Mouse (Mus musculus) 3134 (cell line): ENCODE results near the gene C3.
A peak's percentile ranks its signal among the peaks of the same experiment; 100 is the strongest.

Source experiments
- DNase-seq: peaks from one replicate; pipeline ENCODE4 v3.0.0-alpha.2; 2011; ENCODE audit warnings: low spot score; ENCODE audit not compliant: insufficient read length; ENCODE audit errors: extremely low read depth

Gene C3

DNA sequence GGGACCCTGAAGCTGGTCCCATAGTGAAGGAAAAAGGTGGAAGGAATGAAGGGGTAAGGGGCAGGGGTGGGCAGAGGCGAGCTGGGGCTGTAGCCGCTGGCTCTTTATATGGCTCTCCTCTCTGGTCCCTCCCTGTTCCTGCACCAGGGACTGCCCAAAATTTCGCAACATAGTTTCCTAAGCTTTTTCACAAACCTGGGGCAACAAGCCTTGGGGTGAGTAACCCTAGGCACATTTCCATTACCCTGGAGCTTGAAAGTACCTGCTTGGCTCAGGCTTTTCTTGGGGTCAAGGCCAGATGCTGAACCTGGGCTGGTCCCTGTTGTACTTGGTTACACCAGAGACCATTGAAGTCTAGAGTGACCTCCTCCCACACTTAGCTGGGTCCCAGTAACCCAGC, at the start of gene C3:
Gene C3 (minus strand): TSS at position 123 of the 400 bp plus-strand sequence.
- DNase-seq = peak; percentile 49

DNA sequence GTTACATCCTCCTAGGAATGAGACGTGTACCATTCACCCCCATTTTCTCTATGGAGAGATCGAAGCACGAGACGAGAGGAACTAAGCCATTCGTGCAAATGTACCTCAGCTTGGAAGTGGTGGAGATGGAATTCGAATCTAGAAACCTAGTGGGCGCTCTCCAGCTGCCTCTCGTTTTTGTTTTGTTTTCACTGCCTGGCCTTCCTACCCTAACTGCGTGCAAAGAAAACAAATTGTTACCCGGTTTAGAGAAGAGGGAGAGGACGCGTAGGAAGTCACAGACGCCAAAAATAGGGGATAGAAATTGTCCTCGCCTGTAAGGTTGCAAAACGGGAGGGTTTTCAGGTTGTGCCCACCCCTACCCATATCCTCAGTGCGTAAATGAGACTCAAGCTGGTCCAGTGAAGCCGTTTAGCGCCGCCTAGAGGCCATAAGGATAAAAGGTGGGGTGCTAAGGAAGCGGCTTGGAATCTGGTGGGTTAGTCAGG, 48.7 kb upstream of the C3 start:
- DNase-seq = peak; percentile 72

DNA sequence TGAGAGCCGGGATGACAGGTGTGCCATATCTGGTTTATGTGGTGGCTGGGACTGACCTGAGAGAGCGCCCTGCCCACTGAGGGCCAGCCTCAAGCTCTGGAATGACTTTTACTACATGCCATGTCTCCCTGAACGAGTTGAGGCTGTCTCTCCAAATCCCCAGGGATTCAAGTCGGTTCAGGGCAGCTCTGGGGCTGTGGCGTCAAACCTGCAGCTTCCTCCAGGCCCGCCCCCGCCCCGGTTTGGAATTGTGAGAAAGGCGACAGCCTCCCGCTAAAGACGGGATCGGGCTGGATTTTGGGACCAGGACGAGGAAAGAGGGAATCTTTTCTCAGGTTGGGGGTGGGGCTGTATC, 48.0 kb upstream of the C3 start:
- DNase-seq = peak; percentile 64

DNA sequence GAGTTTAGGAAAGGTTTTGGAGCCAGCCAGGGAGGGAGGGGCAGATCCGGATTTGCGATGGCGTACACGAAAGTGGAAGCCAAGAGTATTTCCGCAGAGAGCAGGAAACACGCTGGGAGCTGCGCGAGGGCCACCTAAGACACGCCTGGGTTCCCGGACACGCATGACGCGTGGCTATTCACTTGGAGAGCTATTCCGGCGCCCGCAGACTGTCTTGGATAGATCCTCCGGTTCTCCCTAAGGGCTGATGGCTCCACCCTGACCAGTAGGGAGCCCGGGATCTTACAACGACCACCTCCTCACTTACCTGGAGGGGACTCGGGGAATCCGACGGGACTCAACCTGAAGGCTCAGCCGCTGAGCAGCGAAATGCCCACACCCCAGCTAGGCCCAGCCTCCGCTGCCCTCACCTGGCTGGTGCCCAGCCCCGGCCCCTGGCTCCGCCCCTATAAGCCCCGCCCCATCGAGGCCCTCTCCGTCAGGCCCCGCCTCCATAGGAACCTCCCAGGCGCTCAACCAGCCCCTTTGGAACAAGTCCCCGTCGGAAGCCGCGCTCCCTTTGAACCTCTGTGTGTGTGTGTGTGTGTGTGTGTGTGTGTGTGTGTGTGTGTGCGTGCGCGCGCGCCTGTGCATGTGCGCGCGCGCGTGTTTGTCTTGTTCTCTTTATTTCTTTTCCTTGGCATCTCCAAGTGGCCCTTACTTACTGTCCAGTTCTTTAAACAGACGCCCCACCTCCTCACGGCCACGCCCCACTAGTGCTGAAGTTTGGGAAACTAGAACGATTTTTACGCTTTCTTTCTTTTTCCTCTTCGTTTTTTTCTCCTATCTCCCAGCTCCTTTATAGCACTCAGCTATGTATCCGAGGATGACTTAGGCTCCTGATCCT, 47.4 kb upstream of the C3 start:
- DNase-seq = peak; percentile 93

GRCm38 (mm10) chr17:57274686-57275085, 46.8 kb upstream of the C3 start:
- DNase-seq = no peak

- no peak for DNase-seq
Measured at GRCm38 (mm10) chr17:57273846-57274245, 45.9 kb upstream of the C3 start.

GRCm38 (mm10) chr17:57271301-57271700, 43.4 kb upstream of the C3 start:
- DNase-seq = no peak

GRCm38 (mm10) chr17:57267556-57268126, 39.7 kb upstream of the C3 start:
- peak; percentile 61 for DNase-seq

DNA sequence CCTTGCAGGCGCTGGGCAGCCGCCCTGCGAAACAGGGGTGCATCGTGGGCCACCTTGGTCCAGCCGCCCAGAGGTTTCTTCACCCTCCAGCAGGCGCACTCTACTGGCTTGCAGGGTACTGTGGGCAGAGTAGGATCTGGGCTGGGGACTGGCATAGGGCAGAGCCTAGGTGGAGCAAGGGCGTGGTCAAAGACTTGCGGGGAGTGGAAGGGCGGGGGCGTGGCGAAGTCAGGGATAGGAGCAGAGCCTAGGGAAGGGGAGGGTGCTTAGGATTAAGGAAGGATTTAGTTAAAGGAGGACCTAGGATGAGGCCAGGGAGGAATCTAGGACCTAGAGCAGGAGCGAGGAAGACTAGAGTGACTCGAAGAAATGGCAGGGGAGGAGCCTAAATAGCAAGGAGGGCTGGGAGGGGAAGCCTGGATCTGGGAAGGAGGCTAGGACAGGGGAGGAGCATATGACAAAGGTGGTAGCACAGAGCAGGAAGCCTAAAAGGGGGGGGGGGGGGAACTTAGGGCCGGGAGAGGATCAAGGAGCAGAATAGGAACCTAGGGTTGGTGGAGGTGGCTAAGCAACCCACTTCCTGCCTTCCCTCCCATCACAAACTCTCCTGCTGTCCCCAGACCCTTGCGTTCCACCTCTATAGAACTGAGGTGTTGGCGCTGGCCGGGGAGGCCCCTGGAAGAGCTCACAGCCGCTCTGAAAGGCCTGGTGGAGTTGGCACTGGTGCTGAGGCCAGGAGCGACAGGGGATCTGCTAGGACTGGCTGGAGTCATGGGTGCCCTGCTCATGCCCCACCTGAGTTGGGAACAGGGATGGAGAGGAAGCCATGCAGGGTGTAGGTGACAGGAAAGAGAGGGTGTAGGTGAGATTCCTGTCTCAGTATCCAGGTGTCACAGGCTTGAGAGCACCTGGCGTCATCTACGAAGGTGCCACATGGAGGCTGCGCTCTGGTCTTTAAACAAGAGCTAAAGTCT, 37.3 kb upstream of the C3 start:
- peak; percentile 82 for DNase-seq

DNA sequence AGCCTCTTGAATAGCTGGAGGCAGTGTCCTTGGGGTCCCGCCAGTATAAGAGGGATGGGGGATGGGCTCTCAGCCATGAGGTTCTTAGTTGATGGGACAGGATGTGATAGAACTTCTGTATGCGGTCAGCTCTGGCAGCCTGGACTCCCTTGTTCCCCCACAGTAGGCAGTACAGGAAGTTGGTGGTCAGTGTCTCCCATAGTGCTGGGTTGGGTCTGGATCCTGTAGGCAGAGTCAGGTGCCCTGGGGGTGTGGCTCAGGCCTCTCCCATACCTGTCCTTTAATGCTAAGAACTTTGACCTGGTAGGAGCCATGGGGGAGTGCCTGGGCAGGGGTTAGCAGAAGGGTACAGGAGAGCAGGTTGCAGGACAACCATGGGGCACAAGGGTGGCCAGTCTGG, 36.2 kb upstream of the C3 start:
- DNase-seq = no peak

- DNase-seq = no peak
Measured at GRCm38 (mm10) chr17:57262901-57263550, 35.1 kb upstream of the C3 start.

DNA sequence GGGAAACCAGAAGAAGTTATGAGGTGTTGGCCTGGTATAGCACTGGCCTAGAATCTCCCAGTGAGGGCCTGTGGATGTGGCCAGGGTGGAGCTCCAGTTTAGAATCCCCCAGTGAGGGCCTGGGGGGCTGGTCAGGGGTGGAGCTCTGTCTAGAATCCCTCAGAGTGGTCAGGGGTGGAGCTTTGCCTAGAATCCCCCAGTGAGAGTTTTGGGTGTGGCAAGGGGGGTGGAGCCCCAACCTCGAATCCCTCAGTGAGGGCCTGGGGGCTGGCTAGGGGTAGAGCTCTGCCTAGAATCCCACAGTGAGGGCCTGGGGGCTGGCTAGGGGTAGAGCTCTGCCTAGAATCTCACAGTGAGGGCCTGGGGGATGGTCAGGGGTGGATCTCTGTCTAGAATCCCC, 33.9 kb upstream of the C3 start:
- no peak for DNase-seq

- DNase-seq = no peak
Measured at GRCm38 (mm10) chr17:57261286-57261685, 33.4 kb upstream of the C3 start.

GRCm38 (mm10) chr17:57260351-57260750, 32.4 kb upstream of the C3 start:
- DNase-seq = no peak

GRCm38 (mm10) chr17:57259742-57260141, 31.8 kb upstream of the C3 start:
- no peak for DNase-seq

DNA sequence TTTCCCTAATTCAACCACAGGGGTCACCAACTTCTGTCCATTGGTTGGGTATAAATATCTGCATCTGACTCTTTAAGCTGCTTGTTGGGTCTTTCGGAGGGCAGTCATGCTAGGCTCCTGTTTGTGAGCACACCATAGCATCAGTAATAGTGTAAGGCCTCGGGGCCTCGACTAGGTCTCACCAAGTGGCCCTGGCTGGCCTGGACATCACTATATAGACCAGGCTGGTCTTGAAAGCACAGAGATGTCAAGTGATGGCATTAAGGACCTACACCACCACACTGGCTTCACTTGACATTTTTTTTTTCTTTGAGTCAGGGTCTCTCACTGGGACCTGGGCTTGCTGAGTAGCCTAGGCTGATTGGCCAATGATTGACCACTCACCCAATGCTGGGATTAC, 30.3 kb upstream of the C3 start:
- no peak for DNase-seq

DNA sequence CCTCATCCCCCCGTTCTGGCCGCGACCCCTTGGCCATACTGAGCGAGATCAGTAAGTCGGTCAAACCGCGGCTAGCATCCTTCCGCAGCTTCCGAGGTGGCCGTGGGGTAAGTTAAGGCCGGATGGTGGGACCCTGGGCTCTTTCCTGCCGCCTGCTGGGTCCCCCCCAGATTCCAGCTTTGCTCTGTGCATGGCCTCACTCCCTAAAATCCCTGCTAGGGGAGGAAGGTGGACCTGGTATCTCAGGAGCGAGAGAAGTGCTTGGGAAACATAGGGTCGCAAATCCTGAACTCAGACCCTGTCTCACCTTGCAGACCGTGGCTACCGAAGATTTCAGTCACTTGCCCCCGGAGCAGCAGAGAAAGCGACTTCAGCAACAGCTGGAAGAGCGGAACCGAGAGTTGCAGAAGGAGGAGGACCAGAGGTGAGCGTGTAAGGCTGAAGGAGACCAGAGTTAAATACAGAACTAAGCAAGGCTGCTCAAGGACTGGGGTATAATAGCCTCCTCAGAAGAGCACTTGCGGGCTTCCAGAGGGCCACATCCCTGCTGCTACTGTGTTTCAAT, 29.1 kb upstream of the C3 start:
- DNase-seq = no peak

DNA sequence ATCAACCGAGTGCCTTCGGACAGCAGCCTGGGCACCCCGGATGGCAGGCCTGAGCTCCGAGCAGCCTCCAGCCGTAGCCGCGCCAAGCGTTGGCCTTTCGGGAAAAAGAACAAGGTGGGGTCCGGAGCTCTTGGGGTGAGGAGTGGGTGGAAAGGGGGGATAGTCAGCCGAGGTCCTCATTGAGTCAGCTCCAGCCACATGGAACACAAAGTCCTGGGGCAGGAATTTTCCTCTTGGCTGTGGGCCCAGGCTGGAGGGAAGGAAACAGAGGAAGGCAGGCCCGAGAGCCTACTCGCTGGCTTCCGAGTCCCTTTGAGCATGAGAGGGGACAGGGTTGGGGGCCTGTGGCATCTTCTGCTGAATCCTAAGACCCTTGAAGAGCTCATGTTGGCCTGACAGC, 27.4 kb upstream of the C3 start:
- DNase-seq = no peak

GRCm38 (mm10) chr17:57253306-57253705, 25.4 kb upstream of the C3 start:
- no peak for DNase-seq

DNA sequence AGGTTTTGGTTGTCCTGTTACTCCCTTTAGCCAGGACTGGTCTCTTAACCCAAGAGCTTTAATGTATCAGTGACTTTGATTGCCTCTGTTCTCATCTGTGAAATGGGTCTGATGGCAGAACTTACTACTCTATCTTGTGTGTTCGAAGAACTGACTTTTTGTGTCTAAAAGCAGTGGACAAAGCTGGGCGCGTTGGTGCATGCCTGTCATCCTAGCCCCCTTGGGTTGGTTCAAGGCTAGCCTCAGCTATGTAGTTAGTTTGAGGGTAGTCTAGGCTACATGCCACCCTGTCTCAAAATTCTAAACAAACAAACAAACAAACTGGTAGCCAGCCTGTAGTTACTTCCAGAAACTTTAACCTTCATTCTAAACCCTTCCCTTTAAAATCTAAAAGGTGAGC, 23.5 kb upstream of the C3 start:
- DNase-seq = no peak
